Mouse (Mus musculus) cerebellum, adult 11 months (tissue): ENCODE measurements around the gene Gm26566.
A peak's percentile ranks its signal among the peaks of the same experiment; 100 is the strongest.

Source experiments
- DNase-seq: peaks from one replicate; pipeline ENCODE4 v3.0.0; 2022

Gene Gm26566

DNA sequence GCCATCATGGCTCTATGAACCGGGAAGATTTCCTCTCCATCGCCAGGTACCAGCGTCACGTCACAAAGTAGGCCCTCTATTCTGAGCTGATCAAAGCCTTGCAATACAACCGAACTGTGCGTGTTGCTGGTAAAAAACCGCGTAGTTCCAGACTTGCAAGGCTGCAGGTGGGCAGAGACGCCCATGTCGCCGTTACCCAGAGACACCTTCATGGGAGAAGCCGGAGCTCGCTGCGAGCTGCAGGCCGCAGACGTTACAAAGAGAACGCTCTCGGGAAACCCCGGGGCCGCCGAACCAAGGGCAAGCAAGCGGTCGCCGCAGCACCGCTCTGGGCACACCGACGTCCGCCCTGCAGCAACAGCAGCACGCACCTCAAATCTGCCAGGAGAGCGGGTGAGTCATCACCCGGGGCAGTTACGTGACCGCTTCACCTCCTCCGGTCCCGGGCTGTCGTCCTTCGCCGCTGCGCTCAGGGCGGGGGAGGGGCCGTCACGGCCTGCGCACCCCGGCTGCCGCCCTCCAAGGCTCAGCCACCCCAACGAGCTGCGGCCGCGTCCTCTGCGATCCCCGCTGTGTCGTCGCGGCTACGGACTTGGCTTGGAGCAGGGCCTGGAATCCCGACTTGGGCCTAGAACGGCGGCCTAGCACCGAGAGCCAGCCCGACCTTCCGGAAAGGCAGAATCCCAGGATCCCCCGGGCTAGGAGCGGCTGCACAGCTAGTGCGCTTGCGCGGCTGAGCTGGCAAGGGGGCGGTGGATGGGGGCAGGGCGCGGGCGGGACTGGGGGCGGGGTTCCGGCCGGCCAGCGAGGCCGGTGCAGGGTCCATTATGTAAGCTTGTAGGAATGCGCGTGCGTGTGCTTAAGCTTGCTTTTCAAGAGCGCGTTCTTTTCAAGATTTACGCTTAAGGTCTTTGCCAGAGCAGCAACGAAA is at the start of gene Gm26566, which contains the start of gene Klhl9:
Gene Gm26566, plus strand, starts transcription at position 15 of the 931 bp plus-strand sequence.
Gene Klhl9, minus strand, starts transcription at position 675 of the 931 bp plus-strand sequence.
- peak; percentile 90 for DNase-seq

DNA sequence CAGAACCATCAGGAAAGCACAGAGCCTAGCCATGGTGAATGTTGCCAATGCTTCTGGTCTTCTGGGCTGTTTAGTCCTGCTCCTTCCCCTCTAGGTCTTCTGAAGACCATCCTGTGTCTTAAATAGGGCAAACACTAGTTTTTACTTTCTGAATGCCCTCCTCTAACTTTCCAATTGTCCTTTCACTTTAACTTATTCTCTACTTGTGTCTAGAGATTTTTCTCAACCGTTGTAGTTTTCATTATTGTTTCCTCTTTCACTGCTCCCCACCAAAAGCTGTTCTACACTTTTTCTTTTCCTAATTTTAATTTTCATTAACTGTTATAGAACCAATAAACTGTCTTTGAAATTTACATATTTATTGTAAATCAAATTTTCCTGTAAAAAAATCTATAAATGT is 44.8 kb upstream of the Gm26566 start, which contains the start of gene Ifna16:
Gene Ifna16, minus strand, starts transcription at position 101 of the 400 bp plus-strand sequence.
- DNase-seq, result no peak

DNA sequence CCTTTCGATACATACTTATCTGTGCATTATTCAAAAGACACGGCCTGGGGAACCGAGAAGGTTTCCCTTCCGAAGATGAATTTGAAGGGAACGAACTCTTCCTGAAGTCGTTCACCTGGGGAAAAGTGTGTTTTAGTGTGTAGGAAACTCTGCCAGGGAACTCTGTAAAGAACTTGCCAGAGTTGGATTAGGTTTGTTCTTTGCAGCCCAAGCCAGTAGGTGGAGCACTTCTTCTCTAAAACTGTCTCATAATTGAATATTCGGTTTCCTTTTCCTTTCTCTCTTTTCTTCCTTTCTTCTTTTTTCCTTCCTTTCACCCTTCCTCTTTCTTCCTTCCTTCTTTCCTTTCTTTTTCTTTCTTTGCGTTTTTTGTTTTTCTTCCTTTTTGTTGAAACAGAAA is 41.2 kb upstream of the Gm26566 start:
- no peak for DNase-seq

DNA sequence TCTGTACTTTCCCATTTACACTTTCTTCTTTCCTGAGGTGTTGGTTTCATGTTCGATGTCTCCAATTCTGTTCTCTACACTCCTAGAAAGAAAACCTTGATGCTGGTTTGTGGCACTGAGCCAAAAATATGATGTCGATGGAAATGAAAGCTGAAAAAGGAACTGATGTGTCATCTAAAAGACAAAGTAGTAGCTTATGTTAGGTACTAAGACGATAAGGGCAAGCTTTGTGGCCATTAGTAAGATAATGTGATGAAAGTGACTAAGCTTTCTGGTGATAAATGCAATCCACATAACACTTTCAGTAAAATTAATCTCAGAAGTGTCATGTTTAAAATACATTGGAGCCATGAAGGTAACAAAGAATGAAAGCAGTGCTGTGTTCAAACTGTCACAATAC is 40.3 kb upstream of the Gm26566 start:
- no peak for DNase-seq

DNA sequence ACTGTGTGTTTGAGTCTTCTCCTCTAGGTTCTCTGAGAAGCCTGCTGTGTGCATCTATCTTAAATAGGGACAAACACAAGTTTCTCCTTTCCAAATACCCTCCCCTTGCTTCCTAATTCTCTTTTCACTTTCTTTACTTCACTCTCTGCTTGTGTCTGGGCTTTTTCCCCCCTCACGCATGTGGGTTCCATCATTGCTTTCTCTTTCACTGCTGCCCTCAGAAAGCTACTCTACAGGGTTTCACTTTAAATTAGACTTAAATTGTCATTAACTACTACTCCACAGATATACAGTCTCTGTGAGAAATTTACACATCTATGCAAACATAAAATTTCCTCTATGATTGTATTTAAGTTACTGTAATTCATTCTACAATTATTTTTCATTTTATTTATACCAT is 37.8 kb upstream of the Gm26566 start, which contains the start of gene Ifna2:
Gene Ifna2, minus strand, starts transcription at position 101 of the 400 bp plus-strand sequence.
- no peak for DNase-seq

DNA sequence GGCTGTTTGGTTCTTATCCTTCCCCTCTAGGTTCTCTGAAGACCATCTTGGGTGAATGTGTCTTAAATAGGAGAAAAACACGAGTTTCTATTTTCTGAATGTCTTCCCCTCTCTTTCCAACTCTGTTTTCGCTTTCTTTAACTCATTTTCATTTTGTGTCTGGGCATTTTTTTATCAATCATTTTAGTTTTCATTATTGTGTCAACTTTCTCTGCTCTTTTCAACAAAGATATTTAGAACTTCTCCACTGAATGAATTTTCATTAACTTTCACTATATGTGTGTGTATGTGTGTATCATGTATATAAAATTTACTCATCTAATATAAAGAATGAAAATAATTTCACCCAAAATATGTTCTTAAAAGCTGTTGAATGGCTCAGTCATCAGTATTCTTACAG is 30.3 kb upstream of the Gm26566 start, which contains the start of gene Ifnab:
Gene Ifnab, minus strand, starts transcription at position 101 of the 400 bp plus-strand sequence.
- no peak for DNase-seq

DNA sequence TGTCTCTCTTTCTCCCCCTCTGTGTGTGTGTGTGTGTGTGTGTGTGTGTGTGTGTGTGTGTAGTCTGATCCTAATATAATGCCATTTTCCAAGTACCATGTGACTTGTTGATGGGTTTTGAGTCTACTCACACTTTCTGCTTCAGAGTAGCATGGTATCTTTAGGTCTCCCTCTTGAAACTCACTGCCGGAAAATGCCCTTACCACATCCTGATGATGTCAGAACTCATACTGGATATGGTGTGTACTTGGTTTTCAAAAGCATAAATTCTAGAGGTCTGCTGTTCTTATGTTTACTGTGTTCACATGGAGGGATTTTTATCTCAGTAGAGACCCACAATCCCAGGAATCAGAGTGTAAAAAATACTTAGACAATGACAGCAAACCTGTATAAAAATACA is 29.1 kb upstream of the Gm26566 start:
- DNase-seq, result no peak

DNA sequence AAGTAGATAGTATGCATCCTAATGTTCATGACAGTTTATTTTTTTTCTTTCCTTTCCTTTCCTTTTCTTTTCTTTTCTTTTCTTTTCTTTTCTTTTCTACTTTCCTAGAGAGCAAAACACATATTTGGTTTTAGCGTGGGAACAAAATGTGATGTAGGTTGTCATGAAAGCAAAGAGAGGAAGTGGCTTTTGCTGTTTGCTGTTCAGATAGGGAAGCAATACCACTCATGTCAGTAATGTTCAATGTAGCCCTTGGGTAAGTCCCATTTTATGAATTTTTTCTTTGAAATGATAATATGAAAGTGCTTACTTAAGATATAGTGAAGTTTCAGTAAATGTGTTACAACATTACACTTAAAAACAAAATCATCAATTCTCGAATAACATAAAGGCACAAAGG is 28.2 kb upstream of the Gm26566 start:
- DNase-seq, result no peak

DNA sequence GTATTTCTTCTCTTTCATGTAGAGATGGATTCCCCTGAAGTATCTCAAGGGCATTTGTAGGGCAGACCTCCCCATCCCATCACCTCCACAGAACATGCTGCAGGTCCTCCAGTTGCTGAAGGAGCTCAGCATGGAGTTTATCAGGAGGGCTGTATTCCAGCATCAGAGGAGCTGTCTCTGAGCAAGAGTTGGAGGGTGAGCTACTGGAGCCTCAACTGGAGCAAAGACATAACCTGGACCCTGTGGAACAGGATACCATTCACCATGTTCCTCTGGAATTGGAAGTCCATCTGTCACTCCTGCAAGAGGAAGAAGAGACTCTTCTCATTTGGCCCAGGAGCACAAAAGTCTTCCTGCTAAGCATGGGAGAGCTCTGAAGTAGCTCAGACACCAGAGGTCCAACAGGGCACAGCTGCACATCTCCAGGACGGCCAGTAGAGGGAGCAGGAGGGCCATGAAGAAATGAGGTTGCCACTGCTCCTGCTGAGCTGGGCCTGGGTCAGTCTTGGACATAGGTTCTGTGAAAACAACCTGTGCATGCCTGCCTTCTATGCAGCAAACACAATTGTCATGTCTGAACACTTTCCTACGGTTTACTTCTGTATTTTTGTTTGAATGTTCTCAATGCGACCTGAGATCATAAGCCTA is 25.2 kb upstream of the Gm26566 start:
- DNase-seq, result peak; percentile 55

DNA sequence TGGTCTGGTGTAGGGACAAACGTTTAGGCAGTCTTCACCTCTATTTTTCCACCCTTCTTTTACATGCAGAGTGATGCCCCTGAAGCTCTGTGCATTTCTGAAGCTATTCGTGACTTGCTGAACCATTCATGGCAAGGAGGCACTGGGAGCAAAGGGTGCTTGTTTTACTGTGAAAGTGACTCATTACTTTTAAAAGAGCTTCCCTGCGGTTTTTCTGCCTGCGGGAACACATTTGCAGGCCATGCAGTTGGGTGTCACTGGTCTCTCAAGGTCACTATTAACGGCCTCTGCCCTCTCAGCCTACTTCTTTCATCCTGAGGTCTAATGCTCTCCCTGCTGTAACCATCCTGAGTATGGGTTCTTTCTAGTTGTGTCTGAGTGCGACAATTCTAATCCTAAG is 24.5 kb upstream of the Gm26566 start:
- no peak for DNase-seq

DNA sequence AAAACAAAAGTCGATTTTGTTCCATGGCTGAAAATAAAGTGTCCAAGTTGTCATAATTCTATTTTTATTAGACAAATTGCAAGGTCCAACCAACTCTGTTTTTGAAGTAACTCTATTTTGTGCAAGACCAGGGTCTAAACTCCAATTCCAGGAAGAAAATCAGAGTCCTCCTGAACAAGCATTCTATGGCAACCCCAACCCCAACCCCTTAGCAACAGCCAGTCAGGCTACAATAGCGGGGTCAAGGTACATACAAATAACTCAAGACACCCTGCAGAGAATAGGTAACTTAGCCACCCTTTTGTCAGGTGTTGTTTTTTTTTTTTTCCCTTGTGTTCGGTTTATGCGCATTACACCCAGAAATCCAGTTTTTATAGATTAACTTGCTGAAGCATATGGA is 23.9 kb upstream of the Gm26566 start:
- DNase-seq, result no peak

DNA sequence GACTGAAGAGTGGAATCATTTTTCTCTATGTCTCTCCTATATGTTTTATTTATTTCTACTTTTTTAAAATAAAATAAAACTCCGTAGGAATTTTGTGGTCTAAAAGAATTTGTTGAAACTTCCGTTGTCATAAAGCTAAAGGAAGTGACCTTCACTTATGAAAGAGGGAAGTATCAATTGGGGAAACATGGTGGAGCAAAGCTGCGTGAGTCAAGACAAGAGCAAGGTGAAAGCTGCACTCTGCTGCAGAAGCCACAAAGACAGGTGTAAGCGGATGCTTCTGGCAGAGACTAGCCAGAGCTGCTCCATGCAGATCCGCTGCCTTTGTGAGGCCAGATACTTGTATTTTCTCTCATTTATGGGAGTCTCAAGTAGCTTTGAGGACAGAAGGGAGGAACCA is 22.8 kb upstream of the Gm26566 start:
- DNase-seq, result no peak

DNA sequence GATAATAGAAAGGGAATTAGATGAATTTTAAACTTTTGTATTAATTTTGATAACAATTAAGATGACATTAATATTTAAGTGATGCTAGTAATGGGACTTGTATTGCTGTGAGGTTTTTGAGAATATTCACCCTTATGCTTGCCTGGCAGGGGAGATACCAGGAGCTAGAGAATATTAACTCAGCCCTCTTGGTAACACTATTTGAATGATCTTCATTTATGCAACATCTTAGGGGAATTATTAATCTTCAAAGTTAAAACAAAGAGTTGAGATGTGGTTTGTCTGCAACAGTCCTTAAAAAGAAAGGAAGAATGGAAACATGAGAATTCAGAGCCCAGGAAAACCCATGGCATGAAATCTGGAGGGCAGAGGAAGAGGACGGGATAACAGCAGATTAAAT is 22.3 kb upstream of the Gm26566 start:
- DNase-seq, result no peak

DNA sequence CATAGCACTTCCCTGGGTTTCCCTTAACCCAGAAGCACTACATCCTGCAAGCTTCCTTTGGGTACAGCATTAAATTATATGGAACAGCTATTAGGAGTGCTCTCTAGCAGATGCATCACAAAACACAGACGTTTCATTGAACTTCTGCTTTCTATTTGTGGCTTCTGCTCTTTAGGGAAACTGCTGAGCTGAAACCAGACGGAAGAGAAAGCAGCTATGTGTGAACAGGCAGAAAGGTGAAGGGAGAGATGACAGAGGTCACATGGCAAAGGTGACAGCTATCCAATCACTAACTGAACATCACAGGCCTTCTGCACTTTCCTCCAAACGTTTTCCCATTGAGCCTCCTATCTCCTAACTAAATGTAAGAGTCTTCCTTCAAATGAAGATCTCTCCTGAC is 15.7 kb upstream of the Gm26566 start:
- no peak for DNase-seq

DNA sequence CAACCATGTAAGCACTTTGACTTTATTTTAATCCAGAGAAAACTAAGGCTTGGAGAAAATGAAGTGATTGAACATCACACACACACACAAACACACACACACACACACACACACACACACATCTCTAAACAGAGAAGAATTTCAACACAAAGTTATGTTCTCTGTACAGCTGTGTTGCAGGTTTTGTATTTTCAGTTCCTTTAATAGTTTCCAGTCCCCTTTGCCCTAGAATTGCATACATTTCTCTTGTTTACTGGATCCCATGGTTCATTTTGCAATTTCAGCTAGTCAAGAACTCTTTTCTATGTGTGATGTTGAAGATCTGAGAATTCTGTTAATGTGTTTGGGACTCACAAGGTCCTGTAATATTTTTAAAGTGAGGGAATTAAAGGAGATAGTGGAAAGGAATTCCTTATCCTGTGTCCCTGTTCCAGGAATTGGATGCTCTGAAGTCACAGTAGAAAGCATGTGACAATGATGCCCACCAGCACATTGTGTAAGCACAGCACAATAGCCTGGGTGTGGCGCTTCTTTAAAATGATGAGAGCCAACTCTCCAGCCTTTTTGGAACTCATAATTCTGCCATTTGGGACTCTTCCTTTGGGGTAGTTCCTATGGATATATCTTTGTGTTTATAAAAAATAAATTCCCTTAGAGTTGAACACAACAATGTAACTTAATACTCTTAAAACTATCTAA is 14.3 kb upstream of the Gm26566 start:
- no peak for DNase-seq

DNA sequence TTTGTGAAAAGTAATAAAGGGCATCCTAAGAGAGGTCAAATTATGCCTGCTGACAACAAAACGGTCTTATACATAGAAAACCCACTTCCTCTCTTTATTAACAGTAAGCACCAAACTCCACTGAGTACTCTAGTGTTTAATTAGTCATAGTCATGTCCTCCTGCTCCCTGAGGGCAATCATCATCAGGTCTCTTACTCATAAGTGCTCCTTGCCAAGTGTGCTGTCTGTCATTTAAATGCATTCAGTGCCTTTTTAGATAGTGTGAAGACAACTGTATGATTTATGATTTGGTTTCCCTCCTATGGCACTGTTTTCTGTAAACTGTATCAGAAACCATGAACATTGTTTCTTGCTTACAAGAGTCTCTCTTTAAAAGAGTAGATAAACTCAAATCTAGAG is 7.3 kb upstream of the Gm26566 start:
- no peak for DNase-seq

DNA sequence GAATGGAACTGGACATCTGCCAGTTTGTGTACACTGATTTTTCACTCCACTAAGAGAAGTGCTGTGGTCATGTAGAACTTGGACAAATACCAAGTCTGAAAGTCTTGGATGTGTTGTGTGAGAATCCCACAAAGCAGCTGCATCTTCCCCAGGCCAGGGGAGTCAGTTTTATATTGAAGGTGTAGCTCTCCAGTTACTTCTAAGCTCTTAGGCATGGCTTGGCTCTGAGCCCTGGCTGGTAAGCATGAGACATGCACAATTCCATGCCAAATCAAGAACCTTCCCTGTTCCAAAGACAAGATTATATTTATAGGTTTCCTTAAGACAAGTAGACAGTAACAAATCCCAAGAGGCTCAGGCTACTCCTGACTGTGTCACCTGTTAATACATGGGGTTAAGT is 6.5 kb upstream of the Gm26566 start:
- no peak for DNase-seq

DNA sequence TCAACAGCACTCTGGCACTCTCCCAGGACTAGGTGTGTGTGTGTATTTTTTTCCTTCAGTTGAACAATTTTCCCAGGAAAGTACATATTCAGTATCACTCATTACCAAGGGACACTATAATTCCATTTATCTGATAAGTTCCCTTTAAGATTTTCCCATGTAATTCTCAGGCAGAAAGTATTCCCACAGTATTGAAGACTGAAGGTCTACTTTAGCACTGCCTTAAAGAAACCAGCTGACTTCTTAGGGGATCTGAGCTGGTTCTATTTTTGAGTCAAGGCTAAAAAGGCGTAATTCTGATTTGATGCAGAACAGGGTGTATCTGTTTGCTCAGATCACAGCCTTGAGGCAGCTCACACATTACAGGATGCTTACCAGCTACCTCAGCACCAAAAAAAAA is 2.9 kb upstream of the Gm26566 start:
- no peak for DNase-seq

DNA sequence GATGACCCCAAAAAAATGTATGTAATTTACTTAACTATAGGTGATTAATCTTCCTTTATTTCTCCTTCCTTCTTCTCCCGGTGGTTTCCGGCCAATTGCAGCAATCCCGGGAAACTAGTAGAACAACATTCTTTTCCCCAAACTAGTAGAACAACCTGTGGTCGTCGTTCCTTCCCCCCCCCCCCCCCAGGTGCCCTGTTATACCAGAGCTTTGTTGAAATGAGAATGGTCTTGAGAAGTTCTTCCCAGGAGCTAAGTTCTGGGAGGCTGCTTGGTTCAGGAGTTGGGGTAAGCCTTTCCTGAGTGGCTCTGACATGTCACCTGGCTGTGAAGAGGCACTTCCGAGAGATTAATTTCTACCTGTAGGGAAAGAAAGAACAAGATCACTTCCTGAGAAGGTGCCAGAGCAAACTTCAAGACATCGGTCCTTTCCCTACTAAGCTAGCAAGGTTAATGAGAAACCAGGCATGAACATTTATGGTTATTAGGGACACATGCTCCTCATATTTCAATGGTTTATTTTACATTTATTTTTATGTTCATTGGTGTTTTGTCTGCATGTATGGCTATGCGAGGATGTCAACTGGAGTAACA is 2.0 kb downstream of the Gm26566 start:
- DNase-seq, result no peak

DNA sequence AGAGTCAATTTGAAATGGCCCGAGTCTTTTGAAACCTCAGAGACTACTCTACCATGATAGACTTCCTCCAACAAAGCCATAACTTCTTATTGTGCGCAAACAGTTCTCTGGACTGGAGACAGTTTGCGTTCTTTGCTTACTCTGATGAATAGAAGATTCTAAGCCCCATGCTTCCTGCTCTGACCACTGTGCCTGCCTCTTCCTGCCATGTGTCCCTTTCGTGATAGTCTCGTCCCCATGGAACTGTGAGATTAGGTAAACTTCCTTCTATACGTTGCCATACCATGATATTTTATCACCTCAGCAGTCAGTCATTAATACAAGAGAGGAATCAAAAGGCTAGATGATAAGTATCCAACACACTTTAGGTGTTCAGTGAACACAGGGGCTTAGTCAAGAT is 5.1 kb downstream of the Gm26566 start:
- DNase-seq, result no peak

DNA sequence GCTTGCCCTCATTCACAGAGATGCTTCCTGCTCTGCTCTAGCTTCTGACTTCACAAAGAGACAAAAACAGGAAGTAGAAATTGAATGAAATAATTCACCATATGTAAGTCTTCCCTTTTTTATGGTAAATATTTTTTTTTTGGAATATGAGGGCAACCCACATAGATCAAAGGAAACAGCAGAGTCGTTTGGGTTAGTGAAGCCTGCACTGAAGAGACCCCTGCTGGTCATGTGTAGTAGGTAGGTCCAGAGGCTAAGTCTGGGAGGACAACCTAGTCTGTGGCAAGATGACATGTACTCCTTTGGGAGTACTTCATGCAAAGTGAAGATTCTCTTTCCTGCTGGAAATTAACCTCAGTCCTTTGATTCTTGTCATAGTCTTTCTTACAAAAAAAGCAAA is 5.7 kb downstream of the Gm26566 start:
- DNase-seq, result no peak

DNA sequence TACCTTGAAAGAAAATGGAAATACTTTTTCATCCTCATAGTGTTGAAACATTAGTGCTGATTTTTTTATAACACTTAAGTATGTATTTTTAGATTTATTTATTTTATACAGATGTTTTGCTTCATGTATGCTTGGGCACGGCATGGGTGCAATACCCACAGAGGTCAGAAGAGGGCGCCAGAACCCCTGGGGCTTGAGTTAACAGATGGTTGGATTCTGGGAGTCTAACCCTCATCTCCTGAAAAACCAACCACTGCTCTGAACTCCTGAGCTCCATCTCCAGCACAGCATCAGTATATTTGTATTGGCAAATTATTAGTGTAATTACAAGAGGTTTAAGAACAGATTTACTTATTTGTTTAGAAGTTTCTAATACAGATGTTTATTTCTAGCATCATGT is 16.9 kb downstream of the Gm26566 start:
- DNase-seq, result no peak

DNA sequence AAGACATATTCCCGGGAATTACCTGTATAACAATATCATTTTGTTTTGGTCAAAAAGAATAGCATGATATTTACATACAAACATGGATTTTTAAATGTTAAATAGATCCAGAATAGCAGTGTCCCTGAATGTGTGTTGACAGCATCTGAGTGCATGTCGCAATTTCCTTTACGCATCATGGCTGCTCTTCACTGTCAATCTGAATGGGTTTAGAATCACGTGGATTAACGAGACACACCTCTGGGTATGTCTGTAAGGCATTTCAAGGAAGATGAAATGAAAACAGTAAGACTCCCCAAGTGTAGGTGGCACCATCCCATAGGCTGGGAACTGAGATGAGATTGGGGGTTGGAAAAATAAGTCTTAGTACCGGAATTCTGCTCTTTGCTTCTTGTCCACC is 17.4 kb downstream of the Gm26566 start:
- DNase-seq, result no peak
